In genomic region chr2:156007888-156008532, GRCm38 (mm10) we compare ENCODE assay signal across 8 mouse cellular contexts. TPM values are rescaled to one million over a fixed set of nuclear protein-coding genes. Genes with fewer than 3 reads are reported as not detected.
DNase-seq lines count a peak whose midpoint lies in the region; ATAC-seq lines count a peak whose summit lies in the region.

6430550D23Rik (minus strand) TSS chr2:156007977.
Ergic3 (plus strand) TSS chr2:156008045.

- peak; percentile 99 for ATAC-seq in megakaryocyte progenitor cell, adult 5-6 weeks (replicated peaks; ENCODE audit: poor library complexity)

- peak; percentile 98 for DNase-seq in adipocyte (ENCODE audit: low spot score)
- DNase-seq in embryo, embryonic 10 days (ENCODE audit: low spot score): peak; percentile 100
- peak; percentile 97 for DNase-seq in gastrocnemius, postnatal 10 days
- peak; percentile 99 for DNase-seq in induced T-regulatory cell, adult 2 months (ENCODE audit: low read depth)
- peak; percentile 94 to 98 for DNase-seq in left cerebral cortex, adult 9 months (ENCODE audit: low spot score in 2 of 2)
- DNase-seq in right cerebral cortex, postnatal 14 days: peak; percentile 96
- peak; percentile 99 for DNase-seq in urinary bladder, postnatal 36 days (ENCODE audit: low spot score in 2 of 2)

RNA-seq across cellular contexts. Expression of gene 6430550D23Rik, which starts in this region (rescaled TPM):
- total RNA-seq in gastrocnemius, postnatal 10 days (2021): under 1 TPM; 0.49 to 0.63 TPM
- 0.10 and 0.74 TPM in 2 replicates for total RNA-seq in megakaryocyte progenitor cell, adult 5-6 weeks (2015)
- total RNA-seq in megakaryocyte progenitor cell, adult 5-6 weeks (2017): 0.20 and 0.92 TPM in 2 replicates

RNA-seq across cellular contexts. Expression of gene Ergic3, which starts in this region (rescaled TPM):
- total RNA-seq in gastrocnemius, postnatal 10 days (2021): 10 to 100 TPM; 78.1 to 84.4 TPM
- 206 and 246 TPM in 2 replicates for total RNA-seq in megakaryocyte progenitor cell, adult 5-6 weeks (2015)
- total RNA-seq in megakaryocyte progenitor cell, adult 5-6 weeks (2017): 65.3 and 76.8 TPM in 2 replicates

Comparison
In these comparisons a context has a peak if more than half of its experiments do, and no peak if none do; other contexts are left out.
1. Peak in every context shown above with its lines: DNase-seq and ATAC-seq.